Mouse (Mus musculus): Measurements from ENCODE around the gene Col9a2. TPM values are rescaled to one million over a fixed set of nuclear protein-coding genes. Genes with fewer than 3 reads are reported as not detected.
A peak's percentile ranks its signal among the peaks of the same experiment; 100 is the strongest.

The Col9a2 gene
- polyA plus RNA-seq, 1 experiment from 2014 or later, result 8.3 TPM

- peak within 1 kb of the TSS; percentile 90 for H3K4me3 ChIP-seq (replicated peaks; ENCODE audit: low read depth, low read length)
- H3K27ac ChIP-seq (replicated peaks; ENCODE audit: low read depth, low read length), result peak within 1 kb of the TSS; percentile 81
- no peaks in the 10 kb centered on the region for H3K9me3 ChIP-seq (ENCODE audit: control insufficient read depth, low read length)
- ATAC-seq (ENCODE audit: low FRiP score, low TSS enrichment), result peak; percentile 99
- peak within 1 kb of the TSS; percentile 84 for H3K9ac ChIP-seq (replicated peaks; ENCODE audit: low read length)
- no peaks in the 10 kb centered on the region for H3K36me3 ChIP-seq (ENCODE audit: control insufficient read depth, insufficient read depth, low read length)
- peak within 1 kb of the TSS; percentile 79 for H3K4me2 ChIP-seq (ENCODE audit: low read length)
- no peaks in the 10 kb centered on the region for H3K27me3 ChIP-seq (ENCODE audit: control insufficient read depth, insufficient read depth, low read length)
- H3K4me1 ChIP-seq (ENCODE audit: control insufficient read depth, insufficient read depth, low read length), result peaks cover 18% of the 10 kb centered on the region
- DNase-seq, result peak; percentile 100
- WGBS, result under 1% methylated on average over 43 of the region's 48 CpGs
Observed at GRCm38 (mm10) chr4:121016928-121017657, 22.1 kb upstream of the Col9a2 start, which contains the start of gene Smap2. Gene Smap2, minus strand, starts transcription at chr4:121017247.

- Histone ChIP-seq H3K4me2 (ENCODE audit: low read length) (no peak overlapping the region), H3K4me1 (ENCODE audit: control insufficient read depth, insufficient read depth, low read length) (peaks cover 18% of the 10 kb centered on the region)
- DNase-seq, result no peak
Observed at GRCm38 (mm10) chr4:121018250-121018649, 20.9 kb upstream of the Col9a2 start.

DNA sequence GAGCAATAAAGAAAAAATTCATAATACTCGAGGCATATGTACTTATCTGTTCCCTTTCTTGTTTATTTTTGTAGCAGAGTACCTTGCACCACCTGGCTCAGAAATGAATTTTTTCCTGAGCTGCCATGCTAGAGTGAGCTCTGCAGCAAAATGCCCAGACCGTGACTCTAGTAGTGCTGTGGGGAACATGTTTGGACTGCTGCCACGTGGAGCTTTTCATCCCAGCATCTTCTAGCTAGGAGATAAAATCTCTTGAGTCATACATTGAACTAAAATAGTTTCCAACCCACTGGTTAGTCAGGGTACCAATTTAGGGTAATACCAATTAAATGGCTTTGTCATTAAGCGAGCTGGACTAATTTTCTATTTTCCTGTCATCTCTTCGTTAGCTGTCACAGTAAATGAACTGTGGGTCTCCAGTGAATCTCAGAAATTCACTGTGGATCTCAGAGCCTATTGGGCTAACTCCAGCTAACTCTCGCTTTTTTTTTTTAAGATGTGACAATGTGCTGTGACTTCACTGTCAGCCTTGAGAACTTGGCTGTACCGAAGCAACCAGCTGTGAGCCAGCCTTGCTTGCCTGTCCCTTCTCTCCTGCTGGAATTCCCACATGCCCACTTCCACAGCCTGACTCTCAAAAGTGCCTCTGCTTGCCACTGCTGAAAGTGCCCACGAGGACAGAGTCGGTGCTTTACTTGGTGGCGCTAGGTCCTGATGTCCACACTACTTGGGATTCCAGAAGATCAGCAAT, 19.0 kb upstream of the Col9a2 start:
- Histone ChIP-seq H3K36me3 (ENCODE audit: control insufficient read depth, insufficient read depth, low read length) (no peaks in the 10 kb centered on the region), H3K4me2 (ENCODE audit: low read length) (no peak overlapping the region), H3K27me3 (ENCODE audit: control insufficient read depth, insufficient read depth, low read length) (no peaks in the 10 kb centered on the region), H3K9ac (replicated peaks; ENCODE audit: low read length) (no peak overlapping the region), H3K9me3 (ENCODE audit: control insufficient read depth, low read length) (no peaks in the 10 kb centered on the region), H3K4me1 (ENCODE audit: control insufficient read depth, insufficient read depth, low read length) (peaks cover 10% of the 10 kb centered on the region), H3K27ac (replicated peaks; ENCODE audit: low read depth, low read length) (no peak overlapping the region), H3K4me3 (replicated peaks; ENCODE audit: low read depth, low read length) (no peak overlapping the region)
- ATAC-seq (ENCODE audit: low FRiP score, low TSS enrichment) (no peak), DNase-seq (no peak)
- WGBS, result 76% methylated on average over 10 of the region's 10 CpGs

More at GRCm38 (mm10) chr4:121018250-121018649, 20.9 kb upstream of the Col9a2 start:
- 94% methylated on average over 3 of the region's 3 CpGs for WGBS
- Histone ChIP-seq H3K36me3 (ENCODE audit: control insufficient read depth, insufficient read depth, low read length) (no peaks in the 10 kb centered on the region), H3K9ac (replicated peaks; ENCODE audit: low read length) (no peak overlapping the region), H3K4me3 (replicated peaks; ENCODE audit: low read depth, low read length) (no peak overlapping the region), H3K27me3 (ENCODE audit: control insufficient read depth, insufficient read depth, low read length) (no peaks in the 10 kb centered on the region), H3K27ac (replicated peaks; ENCODE audit: low read depth, low read length) (no peak overlapping the region), H3K9me3 (ENCODE audit: control insufficient read depth, low read length) (no peaks in the 10 kb centered on the region)
- no peak for ATAC-seq (ENCODE audit: low FRiP score, low TSS enrichment)

DNA sequence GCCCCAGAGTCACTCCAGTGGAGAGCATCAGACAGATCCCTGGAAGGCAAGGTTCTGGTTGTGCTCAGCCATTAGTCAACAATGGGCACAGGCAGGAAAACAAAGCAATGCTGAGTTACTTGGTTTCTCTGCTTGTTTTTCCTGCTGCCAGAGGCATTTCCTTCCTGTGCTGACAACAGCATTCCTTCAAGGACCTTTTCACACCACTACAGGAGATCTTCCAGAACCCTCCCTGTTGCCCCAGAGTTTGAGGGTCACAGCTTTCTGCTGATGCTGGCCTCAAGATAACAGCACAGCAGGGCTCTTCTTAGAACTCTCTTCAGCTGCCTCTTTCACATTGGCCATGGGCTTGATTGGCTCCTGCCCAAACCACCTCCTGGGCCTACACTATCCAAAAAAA, 17.3 kb upstream of the Col9a2 start:
- H3K27me3 ChIP-seq (ENCODE audit: control insufficient read depth, insufficient read depth, low read length), result no peaks in the 10 kb centered on the region
- no peaks in the 10 kb centered on the region for H3K9me3 ChIP-seq (ENCODE audit: control insufficient read depth, low read length)
- no peaks in the 10 kb centered on the region for H3K4me1 ChIP-seq (ENCODE audit: control insufficient read depth, insufficient read depth, low read length)
- ATAC-seq (ENCODE audit: low FRiP score, low TSS enrichment) (no peak), DNase-seq (no peak)
- no peak overlapping the region for H3K27ac ChIP-seq (replicated peaks; ENCODE audit: low read depth, low read length)
- no peak overlapping the region for H3K4me3 ChIP-seq (replicated peaks; ENCODE audit: low read depth, low read length)
- no peak overlapping the region for H3K9ac ChIP-seq (replicated peaks; ENCODE audit: low read length)
- no peak overlapping the region for H3K4me2 ChIP-seq (ENCODE audit: low read length)
- H3K36me3 ChIP-seq (ENCODE audit: control insufficient read depth, insufficient read depth, low read length), result no peaks in the 10 kb centered on the region

DNA sequence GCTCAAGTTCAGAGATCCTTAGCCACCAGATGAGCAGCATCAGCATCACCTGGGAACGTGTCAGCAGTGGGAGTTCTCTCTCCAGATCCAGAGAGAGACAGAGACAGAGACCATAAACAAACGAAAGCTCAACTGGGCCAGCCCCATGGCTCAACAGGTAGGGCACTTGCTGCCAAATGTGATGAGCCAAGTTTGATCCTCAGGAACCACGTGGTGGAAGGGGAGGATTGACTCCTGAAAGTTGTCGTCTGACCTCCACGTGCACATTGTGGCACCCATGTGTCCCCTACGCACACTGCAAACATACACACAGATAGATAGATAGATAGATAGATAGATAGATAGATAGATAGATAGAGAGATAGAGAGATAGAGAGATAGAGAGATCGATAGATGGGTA, 15.7 kb upstream of the Col9a2 start:
- no peaks in the 10 kb centered on the region for H3K4me1 ChIP-seq (ENCODE audit: control insufficient read depth, insufficient read depth, low read length)
- ATAC-seq (ENCODE audit: low FRiP score, low TSS enrichment), result no peak
- no peak for DNase-seq
- no peak overlapping the region for H3K27ac ChIP-seq (replicated peaks; ENCODE audit: low read depth, low read length)
- no peaks in the 10 kb centered on the region for H3K9me3 ChIP-seq (ENCODE audit: control insufficient read depth, low read length)
- H3K9ac ChIP-seq (replicated peaks; ENCODE audit: low read length), result no peak overlapping the region
- no peak overlapping the region for H3K4me3 ChIP-seq (replicated peaks; ENCODE audit: low read depth, low read length)
- H3K27me3 ChIP-seq (ENCODE audit: control insufficient read depth, insufficient read depth, low read length), result no peaks in the 10 kb centered on the region
- H3K36me3 ChIP-seq (ENCODE audit: control insufficient read depth, insufficient read depth, low read length), result no peaks in the 10 kb centered on the region
- no peak overlapping the region for H3K4me2 ChIP-seq (ENCODE audit: low read length)
- WGBS, result 82% methylated on average over 7 of the region's 7 CpGs

DNA sequence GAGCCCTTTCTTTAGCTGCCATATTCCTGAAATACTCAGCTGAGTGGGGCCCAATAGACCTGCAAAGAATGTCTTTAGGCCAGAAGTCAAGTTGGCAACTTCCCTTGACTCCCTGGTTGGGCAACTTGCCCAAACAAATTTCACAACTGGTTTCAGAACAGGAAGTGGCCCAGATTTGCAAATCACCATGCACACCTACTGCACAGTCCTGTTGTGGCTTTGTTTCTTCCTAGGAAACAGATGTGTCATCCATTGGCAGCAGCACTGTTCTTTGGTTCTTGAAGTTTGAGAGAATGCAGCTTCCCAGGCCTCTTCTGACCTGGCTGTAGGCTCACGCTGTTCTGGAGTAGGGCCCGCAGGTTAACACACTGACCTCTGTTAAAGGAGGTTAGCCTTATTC, 15.2 kb upstream of the Col9a2 start:
- Histone ChIP-seq H3K27me3 (ENCODE audit: control insufficient read depth, insufficient read depth, low read length) (no peaks in the 10 kb centered on the region), H3K36me3 (ENCODE audit: control insufficient read depth, insufficient read depth, low read length) (no peaks in the 10 kb centered on the region), H3K27ac (replicated peaks; ENCODE audit: low read depth, low read length) (no peak overlapping the region), H3K9ac (replicated peaks; ENCODE audit: low read length) (no peak overlapping the region), H3K9me3 (ENCODE audit: control insufficient read depth, low read length) (no peaks in the 10 kb centered on the region), H3K4me3 (replicated peaks; ENCODE audit: low read depth, low read length) (no peak overlapping the region), H3K4me1 (ENCODE audit: control insufficient read depth, insufficient read depth, low read length) (no peaks in the 10 kb centered on the region), H3K4me2 (ENCODE audit: low read length) (no peak overlapping the region)
- DNase-seq (no peak), ATAC-seq (ENCODE audit: low FRiP score, low TSS enrichment) (no peak)
- WGBS, result 90% methylated on average over 2 of the region's 2 CpGs

- no peak overlapping the region for H3K4me2 ChIP-seq (ENCODE audit: low read length)
- no peak for ATAC-seq (ENCODE audit: low FRiP score, low TSS enrichment)
- no peaks in the 10 kb centered on the region for H3K27me3 ChIP-seq (ENCODE audit: control insufficient read depth, insufficient read depth, low read length)
- no peaks in the 10 kb centered on the region for H3K4me1 ChIP-seq (ENCODE audit: control insufficient read depth, insufficient read depth, low read length)
- H3K36me3 ChIP-seq (ENCODE audit: control insufficient read depth, insufficient read depth, low read length), result no peaks in the 10 kb centered on the region
- DNase-seq, result no peak
- 69% methylated on average over 2 of the region's 2 CpGs for WGBS
- H3K4me3 ChIP-seq (replicated peaks; ENCODE audit: low read depth, low read length), result no peak overlapping the region
- H3K9ac ChIP-seq (replicated peaks; ENCODE audit: low read length), result no peak overlapping the region
- H3K9me3 ChIP-seq (ENCODE audit: control insufficient read depth, low read length), result no peaks in the 10 kb centered on the region
- no peak overlapping the region for H3K27ac ChIP-seq (replicated peaks; ENCODE audit: low read depth, low read length)
Observed at GRCm38 (mm10) chr4:121025681-121026080, 13.5 kb upstream of the Col9a2 start.

- DNase-seq, result no peak
- no peak overlapping the region for H3K4me2 ChIP-seq (ENCODE audit: low read length)
- no peaks in the 10 kb centered on the region for H3K36me3 ChIP-seq (ENCODE audit: control insufficient read depth, insufficient read depth, low read length)
- H3K9ac ChIP-seq (replicated peaks; ENCODE audit: low read length), result no peak overlapping the region
- H3K27ac ChIP-seq (replicated peaks; ENCODE audit: low read depth, low read length), result no peak overlapping the region
- 85% methylated on average over 1 of the region's 1 CpGs for WGBS
- H3K27me3 ChIP-seq (ENCODE audit: control insufficient read depth, insufficient read depth, low read length), result no peaks in the 10 kb centered on the region
- ATAC-seq (ENCODE audit: low FRiP score, low TSS enrichment), result no peak
- no peak overlapping the region for H3K4me3 ChIP-seq (replicated peaks; ENCODE audit: low read depth, low read length)
- no peaks in the 10 kb centered on the region for H3K9me3 ChIP-seq (ENCODE audit: control insufficient read depth, low read length)
- H3K4me1 ChIP-seq (ENCODE audit: control insufficient read depth, insufficient read depth, low read length), result no peaks in the 10 kb centered on the region
Observed at GRCm38 (mm10) chr4:121028146-121028545, 11.0 kb upstream of the Col9a2 start.
